Mouse (Mus musculus) cortical plate, adult 2 months (tissue): ENCODE results near the gene Fars2.

Experiments
- CTCF ChIP-seq: fragments of 200-500 bp; IDR thresholded peaks from 2 replicates; pipeline ENCODE4 v1.5.1; 2011; ENCODE audit warnings: mild to moderate bottlenecking, control low read depth, low read length; ENCODE audit not compliant: insufficient read depth; ENCODE audit errors: extremely low read depth
- POLR2A ChIP-seq: fragments of 200-500 bp; IDR thresholded peaks from 2 replicates; pipeline ENCODE4 v1.6.1; 2011; ENCODE audit warnings: mild to moderate bottlenecking, low read length, control low read depth; ENCODE audit not compliant: insufficient read depth; ENCODE audit errors: extremely low read depth

- TF ChIP-seq CTCF (no peak), POLR2A (no peak)
Observed at GRCm38 (mm10) chr13:36334748-36335147, 217.5 kb downstream of the Fars2 start.
